Mouse (Mus musculus) right cerebral cortex, postnatal 36 days (tissue): Measurements from ENCODE around the gene Nudt8.
"Not testable (repeated sequence)": the region's sequence is repeated elsewhere in the genome, so short reads cannot be mapped to it uniquely, and the experiment has no call there.

Experiments
- DNase-seq, 2 experiments: peaks; one replicate each; pipeline ENCODE4 v3.0.0; 2022; ENCODE audit warnings: low spot score in 2 of 2, mixed read lengths in 1 of 2

Gene Nudt8

GRCm38 (mm10) chr19:4000119-4000900 is at the start of gene Nudt8, which contains the start of gene Gm49405:
Nudt8 (plus strand) TSS chr19:4000580.
Gm49405 (plus strand) TSS chr19:4000626.
- DNase-seq = peak; percentile 93 to 94

GRCm38 (mm10) chr19:3951461-3951860 is 48.9 kb upstream of the Nudt8 start:
- DNase-seq = no peak

GRCm38 (mm10) chr19:3952099-3952498 is 48.3 kb upstream of the Nudt8 start:
- no peak for DNase-seq

- DNase-seq = no peak
These were observed 45.3 kb upstream of the Nudt8 start for GRCm38 (mm10) chr19:3955033-3955432.

GRCm38 (mm10) chr19:3955804-3956203 is 44.6 kb upstream of the Nudt8 start:
- no peak for DNase-seq

GRCm38 (mm10) chr19:3957296-3958036 is 42.9 kb upstream of the Nudt8 start:
- not testable (repeated sequence) for DNase-seq

GRCm38 (mm10) chr19:3958470-3958869 is 41.9 kb upstream of the Nudt8 start, which contains the start of gene Aldh3b3:
Aldh3b3 (plus strand) TSS chr19:3958645.
- no peak for DNase-seq

GRCm38 (mm10) chr19:3959030-3959429 is 41.4 kb upstream of the Nudt8 start:
- DNase-seq = no peak

- DNase-seq = no peak
These were observed 40.2 kb upstream of the Nudt8 start for GRCm38 (mm10) chr19:3960211-3960610.

GRCm38 (mm10) chr19:3961805-3962204 is 38.6 kb upstream of the Nudt8 start:
- DNase-seq = not testable (repeated sequence)

- no peak for DNase-seq
These were observed 37.9 kb upstream of the Nudt8 start for GRCm38 (mm10) chr19:3962469-3962868.

GRCm38 (mm10) chr19:3964030-3964429 is 36.4 kb upstream of the Nudt8 start:
- no peak for DNase-seq

- no peak for DNase-seq
These were observed 33.9 kb upstream of the Nudt8 start for GRCm38 (mm10) chr19:3966330-3967075.

- no peak for DNase-seq
These were observed 33.1 kb upstream of the Nudt8 start for GRCm38 (mm10) chr19:3967258-3967657.

GRCm38 (mm10) chr19:3972229-3972628 is 28.2 kb upstream of the Nudt8 start, which contains the start of gene Aldh3b2:
Aldh3b2 (plus strand) TSS chr19:3972328.
- DNase-seq = no peak

- not testable (repeated sequence) for DNase-seq
These were observed 25.8 kb upstream of the Nudt8 start for GRCm38 (mm10) chr19:3974608-3975007.

GRCm38 (mm10) chr19:3975866-3976265 is 24.5 kb upstream of the Nudt8 start:
- no peak for DNase-seq

- DNase-seq = peak; percentile 48 to 52
These were observed 20.1 kb upstream of the Nudt8 start for GRCm38 (mm10) chr19:3980309-3980708.

- DNase-seq = no peak
These were observed 19.5 kb upstream of the Nudt8 start for GRCm38 (mm10) chr19:3980917-3981316.

- DNase-seq = no peak
These were observed 16.7 kb upstream of the Nudt8 start for GRCm38 (mm10) chr19:3983527-3984200.

- DNase-seq = no peak
These were observed 15.1 kb upstream of the Nudt8 start for GRCm38 (mm10) chr19:3985261-3985681.
